10 mouse cellular contexts compared by ENCODE assay signal in genomic region chr4:97997151-97997817, GRCm38 (mm10).
DNase-seq lines count a peak whose midpoint lies in the region; ATAC-seq and TF ChIP-seq lines count a peak whose summit lies in the region.
"Had no signal": no experiment of that assay in that cellular context is flagged by ENCODE, and none has a peak within 500 bp of the region (broad histone marks: within the 10 kb centered on the region; RNA-seq: fewer than 3 reads in every experiment).

No protein-coding gene starts in this region.

- DNase-seq in hindbrain, embryonic 10.5 days (ENCODE audit: low spot score): no peak
- DNase-seq in adipocyte (ENCODE audit: low spot score) (peak; percentile 58), liver (no peak)
- peak; percentile 72 for DNase-seq in brain, adult 2 months (ENCODE audit: low read depth, low spot score)
- peak; percentile 74 for DNase-seq in hindbrain, postnatal 0 days (ENCODE audit: low spot score)
- no peak for DNase-seq in right cerebral cortex, postnatal 14 days
- DNase-seq: kidney, adult 8-10 months had no signal

- ATAC-seq in hindbrain, embryonic 13.5 days (ENCODE audit: low FRiP score): no peak
- peak; percentile 89 for ATAC-seq in hindbrain, postnatal 0 days
- no peak for ATAC-seq in intestine, postnatal 0 days

- H3K4me2 ChIP-seq in hindbrain, embryonic 13.5 days: no peak overlapping the region
- no peak overlapping the region for H3K4me2 ChIP-seq in hindbrain, postnatal 0 days (ENCODE audit: low read depth, low read length)
- no peak overlapping the region for H3K4me2 ChIP-seq in intestine, postnatal 0 days (replicated peaks; ENCODE audit: low read depth)
- H3K4me2 ChIP-seq: limb, embryonic 13.5 days had no signal

- H3K27ac ChIP-seq in hindbrain, embryonic 13.5 days: 0 out of 2 replicates have a peak overlapping the region, but pooled peaks have one; percentile 56
- no peak overlapping the region for H3K27ac ChIP-seq in hindbrain, embryonic 10.5 days
- H3K27ac ChIP-seq in hindbrain, postnatal 0 days: peak overlapping the region; percentile 17
- no peak overlapping the region for H3K27ac ChIP-seq in intestine, postnatal 0 days (ENCODE audit: low read depth, low read length)
- H3K27ac ChIP-seq: limb, embryonic 13.5 days had no signal

- H3K9me3 ChIP-seq in hindbrain, embryonic 13.5 days: no peaks in the 10 kb centered on the region
- no peaks in the 10 kb centered on the region for H3K9me3 ChIP-seq in hindbrain, embryonic 10.5 days
- H3K9me3 ChIP-seq in hindbrain, postnatal 0 days (ENCODE audit: low read length): no peaks in the 10 kb centered on the region
- no peaks in the 10 kb centered on the region for H3K9me3 ChIP-seq in intestine, postnatal 0 days (ENCODE audit: control insufficient read depth)
- H3K9me3 ChIP-seq: limb, embryonic 13.5 days had no signal

- WGBS in hindbrain, embryonic 13.5 days: 75% methylated on average over 11 of the region's 11 CpGs
- 88% methylated on average over 11 of the region's 11 CpGs for WGBS in hindbrain, embryonic 10.5 days
- WGBS in hindbrain, postnatal 0 days: 50% methylated on average over 11 of the region's 11 CpGs
- WGBS in intestine, postnatal 0 days: 74% methylated on average over 11 of the region's 11 CpGs

- H3K4me1 ChIP-seq in hindbrain, embryonic 13.5 days (replicated peaks): peaks cover 15% of the 10 kb centered on the region
- peaks cover 10% of the 10 kb centered on the region for H3K4me1 ChIP-seq in hindbrain, embryonic 10.5 days (replicated peaks)
- peaks cover 12% of the 10 kb centered on the region for H3K4me1 ChIP-seq in hindbrain, postnatal 0 days (ENCODE audit: insufficient read depth, low read length)
- no peaks in the 10 kb centered on the region for H3K4me1 ChIP-seq in intestine, postnatal 0 days (replicated peaks; ENCODE audit: control insufficient read depth, insufficient read depth, low read length)

- no peak overlapping the region for H3K4me3 ChIP-seq in hindbrain, embryonic 13.5 days
- H3K4me3 ChIP-seq in hindbrain, embryonic 10.5 days: no peak overlapping the region
- H3K4me3 ChIP-seq in hindbrain, postnatal 0 days (ENCODE audit: low read length): no peak overlapping the region
- H3K4me3 ChIP-seq in intestine, postnatal 0 days (ENCODE audit: low read depth, low read length): no peak overlapping the region
- H3K4me3 ChIP-seq: limb, embryonic 13.5 days had no signal

- H3K9ac ChIP-seq in hindbrain, embryonic 13.5 days: no peak overlapping the region
- H3K9ac ChIP-seq in hindbrain, postnatal 0 days (replicated peaks; ENCODE audit: low read length): no peak overlapping the region
- no peak overlapping the region for H3K9ac ChIP-seq in intestine, postnatal 0 days (ENCODE audit: low read depth, low read length)
- H3K9ac ChIP-seq: limb, embryonic 13.5 days had no signal

- TF ChIP-seq CTCF in hindbrain, postnatal 0 days (IDR thresholded peaks at IDR 0.05; ENCODE audit: low read depth): no peak
- TF ChIP-seq CTCF in intestine, postnatal 0 days (IDR thresholded peaks at IDR 0.05; ENCODE audit: low read depth): no peak

- no peaks in the 10 kb centered on the region; the same call in 1 of the 2 replicates for H3K36me3 ChIP-seq in hindbrain, embryonic 13.5 days
- H3K36me3 ChIP-seq in hindbrain, embryonic 10.5 days: peaks cover 5% of the 10 kb centered on the region; the same call in 1 of the 2 replicates
- no peaks in the 10 kb centered on the region for H3K36me3 ChIP-seq in hindbrain, postnatal 0 days (ENCODE audit: insufficient read depth, low read length)
- no peaks in the 10 kb centered on the region for H3K36me3 ChIP-seq in intestine, postnatal 0 days (ENCODE audit: control insufficient read depth, insufficient read depth)

- no peaks in the 10 kb centered on the region for H3K27me3 ChIP-seq in hindbrain, embryonic 13.5 days
- H3K27me3 ChIP-seq in hindbrain, embryonic 10.5 days (ENCODE audit: insufficient read depth, poor library complexity, severe bottlenecking): peaks cover 41% of the 10 kb centered on the region
- H3K27me3 ChIP-seq in hindbrain, postnatal 0 days (ENCODE audit: insufficient read depth, low read length): no peaks in the 10 kb centered on the region
- H3K27me3 ChIP-seq in intestine, postnatal 0 days (replicated peaks; ENCODE audit: control insufficient read depth, insufficient read depth, low read length): no peaks in the 10 kb centered on the region
- H3K27me3 ChIP-seq: limb, embryonic 13.5 days had no signal

Comparison
In these comparisons a context has a peak if more than half of its experiments do, and no peak if none do; other contexts are left out.
1. H3K27ac ChIP-seq: peak in hindbrain, embryonic 13.5 days (single experiment) and hindbrain, postnatal 0 days (single experiment); none in hindbrain, embryonic 10.5 days (single experiment) and intestine, postnatal 0 days (single experiment).
2. DNase-seq: peak in adipocyte (single experiment), brain, adult 2 months (single experiment) and hindbrain, postnatal 0 days (single experiment); none in hindbrain, embryonic 10.5 days (single experiment), liver (single experiment) and right cerebral cortex, postnatal 14 days (single experiment).